Mouse (Mus musculus) brown adipose tissue, adult 24 weeks (tissue): Measurements from ENCODE around the gene Golim4. TPM values are rescaled to one million over a fixed set of nuclear protein-coding genes. Genes with fewer than 3 reads are reported as not detected.
A peak's percentile ranks its signal among the peaks of the same experiment; 100 is the strongest.
"Not testable (repeated sequence)": the region's sequence is repeated elsewhere in the genome, so short reads cannot be mapped to it uniquely, and the experiment has no call there.

ENCODE experiments used
- H3K27ac ChIP-seq: fragments of 200-500 bp; replicated peaks from 2 replicates; pipeline ENCODE4 v1.5.1; 2012; ENCODE audit warnings: low read depth, mild to moderate bottlenecking, low read length
- H3K4me1 ChIP-seq: fragments of 200-500 bp; 2 replicates; pipeline ENCODE4 v1.6.1; 2012; ENCODE audit warnings: low read length, mixed read lengths; ENCODE audit not compliant: control insufficient read depth, insufficient read depth, insufficient read length
- H3K4me3 ChIP-seq: fragments of 200-500 bp; 2 replicates; pipeline ENCODE4 v1.5.1; 2012; ENCODE audit warnings: low read depth, mild to moderate bottlenecking, low read length, moderate library complexity; ENCODE audit not compliant: insufficient read depth
- polyA plus RNA-seq: library from polyadenylated mRNA; stranded (reverse); fragments of >200 nt; gene quantifications from 2 replicates; pipeline ENCODE4 v1.2.4, GENCODE M21; 2012; ENCODE audit not compliant: missing spikeins, insufficient read depth, insufficient read length

Golim4 gene
- 34.6 and 35.9 TPM in 2 replicates for polyA plus RNA-seq

DNA sequence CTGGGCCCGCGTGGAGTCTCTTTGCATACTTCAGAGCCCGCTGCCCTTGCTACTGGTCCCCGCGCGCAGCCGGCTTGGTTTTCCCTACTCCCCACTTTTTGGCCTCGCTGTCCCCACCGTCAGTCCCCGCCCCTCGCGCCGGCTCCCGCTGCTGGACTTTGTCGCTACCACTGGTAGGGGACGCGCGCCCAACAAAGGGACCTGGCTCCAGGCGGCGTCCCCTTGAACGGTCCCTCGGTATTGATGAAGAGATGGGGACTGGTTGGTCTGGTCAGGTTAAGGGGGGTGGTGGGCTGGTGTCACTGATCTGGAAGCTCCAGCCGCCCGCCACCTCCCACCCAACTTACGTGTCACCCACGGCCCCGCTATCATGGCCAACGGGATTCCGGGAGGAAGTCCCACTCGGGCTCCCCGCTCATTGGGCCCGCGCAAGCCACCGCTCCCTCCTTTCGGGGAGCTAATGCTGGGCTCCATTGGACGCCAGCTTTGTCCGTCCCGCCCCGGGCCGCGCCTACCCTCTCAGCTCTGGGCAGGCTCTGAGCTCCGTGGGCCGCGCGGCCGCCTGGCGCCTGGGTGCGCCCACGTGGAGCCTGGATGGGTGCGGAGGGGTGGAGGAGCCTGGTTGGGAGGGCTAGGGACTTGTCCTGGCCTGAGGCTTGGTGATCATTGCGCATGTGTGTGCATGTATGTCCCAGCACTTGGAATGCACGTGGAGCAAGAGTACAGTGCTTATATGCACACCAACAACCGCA lies at the start of gene Golim4:
Golim4 (minus strand) TSS at position 399 of the 752 bp plus-strand sequence.
- Histone ChIP-seq H3K4me1 (peaks cover 11% of the 10 kb centered on the region; the same call in 1 of the 2 replicates), H3K4me3 (peak within 1 kb of the TSS; percentile 82), H3K27ac (peak within 1 kb of the TSS; percentile 67)

DNA sequence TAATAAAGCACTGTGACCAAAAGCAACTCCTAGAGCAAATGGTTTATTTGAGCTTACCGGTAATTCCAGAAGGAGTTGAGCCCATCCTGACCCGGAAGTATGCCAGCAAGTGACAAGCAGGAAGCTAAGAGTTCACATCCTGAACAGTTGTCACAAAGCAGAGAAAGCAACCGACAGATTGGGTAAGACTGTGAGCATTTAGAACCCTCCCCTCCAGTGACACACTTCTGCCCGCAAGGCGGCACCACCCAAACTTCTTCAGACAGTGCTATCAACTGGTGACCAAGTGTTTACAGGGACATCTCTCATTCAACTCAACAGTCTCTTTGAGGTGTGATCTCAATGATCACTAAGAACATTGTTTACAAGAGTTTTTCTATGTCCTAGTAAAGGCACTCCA lies 48.9 kb upstream of the Golim4 start:
- Histone ChIP-seq H3K4me1 (no peaks in the 10 kb centered on the region), H3K27ac (no peak overlapping the region), H3K4me3 (no peak overlapping the region)

DNA sequence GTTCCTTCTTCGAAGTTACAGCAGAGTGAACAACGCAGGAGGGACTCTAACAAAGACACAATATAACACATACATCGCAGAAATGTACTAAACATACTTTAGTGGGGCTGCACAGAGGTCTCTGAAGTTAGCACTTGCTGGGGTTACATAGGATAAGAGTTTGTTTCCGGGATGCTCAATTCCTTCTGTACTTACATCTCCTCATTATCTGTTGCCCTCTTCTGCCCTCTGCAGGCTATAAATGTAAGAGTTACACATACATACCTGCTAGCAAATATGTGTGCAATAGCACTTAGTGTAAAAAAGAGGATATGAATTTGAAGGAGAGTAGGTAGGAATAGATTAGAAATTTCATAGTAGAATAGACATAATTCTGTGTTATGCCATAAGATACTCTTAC lies 44.4 kb upstream of the Golim4 start:
- Histone ChIP-seq H3K4me1 (no peaks in the 10 kb centered on the region), H3K4me3 (no peak overlapping the region), H3K27ac (no peak overlapping the region)

DNA sequence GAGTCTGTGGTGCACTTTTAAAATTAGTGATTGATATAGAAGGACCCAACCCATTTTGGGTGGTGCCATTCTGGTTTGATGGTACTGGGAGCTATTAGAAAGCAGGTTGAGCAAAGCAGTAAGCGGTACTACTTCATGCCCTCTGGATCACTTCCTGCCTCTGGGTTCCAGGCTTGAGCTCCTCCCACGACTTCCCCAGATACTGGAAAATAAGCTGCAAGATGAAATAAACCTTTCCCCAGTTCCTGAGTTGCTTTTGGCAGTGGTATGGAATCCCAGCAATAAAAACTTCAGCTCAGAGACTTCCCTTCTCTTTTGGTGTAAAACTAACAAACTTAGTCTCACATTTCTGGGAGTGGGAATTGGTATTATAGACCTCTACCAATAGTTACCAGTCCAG lies 43.7 kb upstream of the Golim4 start:
- Histone ChIP-seq H3K27ac (no peak overlapping the region), H3K4me3 (no peak overlapping the region), H3K4me1 (no peaks in the 10 kb centered on the region)

DNA sequence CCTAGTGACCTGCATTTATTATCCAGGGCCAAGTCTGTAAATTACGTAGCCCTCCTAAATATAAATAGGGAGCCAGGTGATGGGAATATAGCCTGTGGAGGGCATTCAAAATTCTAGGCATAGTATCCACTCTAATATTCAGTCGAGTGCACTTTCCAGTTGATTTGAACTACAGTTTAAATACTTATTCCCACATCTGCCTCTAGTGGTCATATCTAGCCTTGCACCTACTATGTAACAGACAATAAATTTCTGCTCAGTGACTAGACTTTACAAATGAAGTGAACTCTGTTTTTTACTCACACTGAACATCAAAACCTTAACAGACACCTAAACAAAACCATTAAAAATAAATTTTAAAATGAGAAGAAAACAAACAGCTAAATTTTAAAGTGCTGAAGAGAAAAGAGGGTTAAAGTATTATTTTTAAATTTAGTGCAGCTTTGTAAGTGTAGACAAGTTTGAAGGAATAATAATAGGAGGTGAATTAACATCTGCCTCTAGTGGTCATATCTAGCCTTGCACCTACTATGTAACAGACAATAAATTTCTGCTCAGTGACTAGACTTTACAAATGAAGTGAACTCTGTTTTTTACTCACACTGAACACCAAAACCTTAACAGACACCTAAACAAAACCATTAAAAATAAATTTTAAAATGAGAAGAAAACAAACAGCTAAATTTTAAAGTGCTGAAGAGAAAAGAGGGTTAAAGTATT lies 24.4 kb upstream of the Golim4 start:
- not testable (repeated sequence) for H3K4me3 ChIP-seq, H3K4me1 ChIP-seq, H3K27ac ChIP-seq

DNA sequence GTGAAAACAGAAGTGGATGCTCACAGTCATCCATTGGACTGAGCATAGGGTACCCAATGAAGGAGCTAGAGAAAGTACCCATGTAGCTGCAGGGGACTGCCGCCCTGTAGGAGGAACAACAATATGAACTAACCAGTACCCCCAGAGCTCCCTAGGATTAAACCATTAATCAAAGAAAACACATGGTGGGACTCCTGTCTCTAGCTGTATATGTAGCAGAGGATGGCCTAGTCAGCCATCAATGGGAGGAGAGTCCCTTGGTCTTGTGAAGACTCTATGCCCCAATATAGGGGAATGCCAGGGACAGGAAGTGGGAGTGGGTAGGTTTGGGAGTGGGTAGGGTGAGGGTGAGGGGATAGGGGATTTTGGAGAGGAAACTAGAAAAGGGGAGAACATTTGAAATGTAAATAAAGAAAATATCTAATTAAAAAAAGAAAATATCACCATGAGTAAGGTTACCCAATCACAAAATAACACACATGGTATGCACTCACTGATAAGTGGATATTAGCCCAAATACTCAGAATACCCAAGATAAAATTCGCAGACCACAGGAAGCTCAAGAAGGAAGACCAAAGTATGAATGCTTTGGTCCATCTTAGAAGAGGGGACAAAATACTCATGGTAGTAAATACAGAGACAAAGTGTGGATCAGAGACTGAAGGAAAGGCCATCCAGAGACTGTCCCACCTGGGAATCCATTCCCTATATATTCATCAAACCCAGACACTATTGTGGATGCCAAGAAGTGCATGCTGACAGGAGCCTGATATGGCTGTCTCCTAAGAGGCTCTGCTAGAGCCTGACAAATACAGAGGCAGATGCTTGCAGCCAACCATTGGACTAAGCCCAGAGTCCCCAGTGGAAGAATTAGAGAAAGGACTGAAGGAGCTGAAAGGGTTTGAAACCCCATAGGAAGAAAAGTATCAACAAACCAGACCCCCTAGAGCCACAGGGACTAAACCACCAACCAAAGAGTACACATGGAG lies 6.3 kb upstream of the Golim4 start:
- H3K4me1 ChIP-seq, H3K4me3 ChIP-seq, H3K27ac ChIP-seq: not testable (repeated sequence)

DNA sequence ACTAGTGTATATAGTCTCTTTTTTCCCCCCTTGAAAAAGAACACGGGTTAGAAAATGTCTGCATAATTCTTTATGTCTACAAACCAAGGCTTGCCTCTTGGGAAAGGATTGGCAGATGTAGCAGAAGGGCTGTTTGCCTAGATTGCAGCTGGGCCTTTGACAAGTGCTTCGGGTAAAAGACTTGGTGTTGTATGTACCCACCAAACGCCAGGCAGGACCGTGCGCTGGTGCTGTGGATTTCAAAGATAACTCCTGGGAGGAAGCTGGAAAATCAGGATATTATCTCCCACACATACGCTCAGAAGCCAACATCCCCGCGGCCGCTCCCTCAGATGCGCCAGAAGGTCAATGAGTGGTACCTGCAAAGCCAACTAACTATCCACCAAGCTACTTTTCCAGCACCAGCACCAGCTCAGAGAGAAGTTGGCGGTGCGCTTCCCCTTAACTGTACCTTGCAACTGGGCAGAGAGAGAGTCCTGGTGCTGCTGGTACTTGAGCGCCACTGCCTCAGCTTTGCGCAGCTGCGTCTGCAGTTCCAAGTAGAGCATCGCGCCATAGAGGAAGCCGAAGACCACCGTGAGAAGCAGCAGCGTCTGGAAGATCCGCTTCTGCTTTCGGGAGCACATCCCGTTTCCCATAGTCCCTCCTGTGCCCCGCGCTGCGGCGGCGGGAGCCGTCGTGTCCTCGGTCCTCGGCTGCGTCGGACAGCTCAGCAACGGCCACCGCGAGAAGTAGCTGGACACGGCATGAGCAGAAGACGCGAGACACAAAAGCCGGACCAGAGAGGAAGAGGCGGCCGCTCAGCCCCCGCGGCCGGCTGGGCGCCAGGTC lies 873 bp downstream of the Golim4 start:
- Histone ChIP-seq H3K4me3 (peak overlapping the region; percentile 82), H3K4me1 (peaks cover 11% of the 10 kb centered on the region; the same call in 1 of the 2 replicates), H3K27ac (peak overlapping the region; percentile 67)

DNA sequence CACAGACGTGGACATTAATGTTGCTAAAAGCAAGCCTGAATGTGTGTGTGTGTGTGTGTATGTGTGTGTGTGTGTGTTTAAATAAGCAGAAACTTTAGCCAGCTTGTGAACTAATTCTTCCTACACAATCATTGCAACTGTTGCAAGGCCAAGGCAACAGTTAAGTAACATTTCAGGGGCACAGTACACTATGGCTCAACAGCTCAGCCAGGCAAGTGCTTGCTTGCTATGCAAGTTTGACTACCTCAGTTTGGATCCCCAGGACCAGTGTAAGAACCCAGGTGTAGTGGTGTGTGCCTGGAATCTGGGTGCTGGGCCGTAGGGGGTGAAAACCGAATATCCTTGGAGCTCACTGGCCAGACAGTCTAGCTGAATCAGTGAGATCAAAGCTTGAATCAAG lies 2.6 kb downstream of the Golim4 start:
- peaks cover 11% of the 10 kb centered on the region; the same call in 1 of the 2 replicates for H3K4me1 ChIP-seq
- 0 out of 2 replicates have a peak overlapping the region, but pooled peaks have one; percentile 11 for H3K4me3 ChIP-seq
- H3K27ac ChIP-seq, result no peak overlapping the region; the same call in 1 of the 2 replicates

DNA sequence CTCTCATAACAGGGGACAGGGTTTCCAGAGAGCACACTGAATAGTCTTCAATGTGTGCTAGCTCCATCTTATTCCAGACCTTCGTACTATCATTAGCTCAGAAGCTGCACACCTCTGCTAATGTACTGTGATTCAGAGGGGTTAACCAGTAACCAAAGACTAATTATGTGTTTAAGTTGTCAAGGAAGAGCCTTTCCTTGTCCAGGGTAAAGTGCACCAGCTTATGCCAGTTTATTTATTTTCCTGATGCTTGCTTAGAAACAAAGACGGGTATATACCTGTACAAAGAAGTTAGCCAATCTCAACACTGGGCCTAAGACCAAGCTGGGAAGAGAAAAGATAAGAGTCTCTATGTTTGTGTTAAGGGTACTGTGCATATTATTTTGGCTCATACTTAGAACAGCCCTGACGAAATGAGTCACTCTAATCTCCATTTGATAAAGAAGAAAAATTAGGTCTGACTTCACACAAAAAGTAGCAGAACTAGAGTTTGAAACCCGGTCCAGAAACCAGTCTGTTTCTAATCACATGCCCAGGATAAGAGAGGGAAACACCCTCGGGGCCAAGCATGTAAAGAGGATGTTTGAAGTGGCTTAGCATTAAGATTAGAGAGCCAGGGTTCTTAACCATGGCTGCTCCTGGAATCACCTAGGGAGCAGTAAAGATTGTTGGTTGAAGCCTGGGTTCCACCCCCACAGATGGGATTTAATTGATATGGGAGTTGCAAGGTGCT lies 4.3 kb downstream of the Golim4 start:
- Histone ChIP-seq H3K4me3 (no peak overlapping the region), H3K4me1 (peaks cover 11% of the 10 kb centered on the region; the same call in 1 of the 2 replicates)

DNA sequence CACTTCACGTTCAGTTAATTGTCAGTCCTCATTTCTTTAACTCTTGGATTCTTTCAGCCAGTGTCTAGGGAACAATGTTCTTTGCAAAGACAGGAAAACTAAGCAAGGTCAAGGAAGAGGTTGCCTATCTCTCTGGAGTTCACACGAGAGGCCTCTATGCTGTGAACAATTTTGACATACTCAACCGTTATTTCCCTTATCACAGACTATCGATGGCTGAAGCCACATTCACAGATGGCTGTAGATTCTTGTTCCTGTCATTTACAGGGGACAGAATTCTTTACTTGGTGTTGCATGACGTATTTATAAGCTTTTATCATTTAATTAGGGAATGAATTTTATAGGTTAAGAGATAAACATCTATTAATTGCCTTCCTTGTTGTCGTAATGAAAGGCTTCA lies 5.9 kb downstream of the Golim4 start:
- no peak overlapping the region for H3K4me3 ChIP-seq
- H3K27ac ChIP-seq, result no peak overlapping the region
- peaks cover 11% of the 10 kb centered on the region; the same call in 1 of the 2 replicates for H3K4me1 ChIP-seq

More for the DNA sequence above, 4.3 kb downstream of the Golim4 start:
- no peak overlapping the region for H3K27ac ChIP-seq

DNA sequence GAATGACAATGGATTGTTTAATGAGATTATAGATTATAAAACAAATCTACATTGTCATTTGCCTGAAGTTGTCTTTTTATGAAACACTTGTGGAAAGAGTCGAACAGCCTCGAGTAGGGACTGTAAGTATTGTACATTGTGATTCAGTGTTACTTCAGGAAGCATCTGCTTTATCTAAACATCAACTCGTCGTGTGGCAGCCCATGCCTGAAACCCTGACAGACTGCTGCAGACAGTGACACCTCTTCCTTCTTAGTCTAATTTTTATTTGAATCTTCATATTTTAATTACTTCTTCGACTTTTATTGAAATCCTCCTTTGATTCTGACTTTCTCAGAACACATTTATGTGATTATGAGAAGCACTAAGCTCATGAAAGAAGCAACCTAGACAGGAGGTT lies 7.4 kb downstream of the Golim4 start:
- Histone ChIP-seq H3K4me1 (peaks cover 7% of the 10 kb centered on the region; the same call in 1 of the 2 replicates), H3K4me3 (no peak overlapping the region), H3K27ac (no peak overlapping the region)

DNA sequence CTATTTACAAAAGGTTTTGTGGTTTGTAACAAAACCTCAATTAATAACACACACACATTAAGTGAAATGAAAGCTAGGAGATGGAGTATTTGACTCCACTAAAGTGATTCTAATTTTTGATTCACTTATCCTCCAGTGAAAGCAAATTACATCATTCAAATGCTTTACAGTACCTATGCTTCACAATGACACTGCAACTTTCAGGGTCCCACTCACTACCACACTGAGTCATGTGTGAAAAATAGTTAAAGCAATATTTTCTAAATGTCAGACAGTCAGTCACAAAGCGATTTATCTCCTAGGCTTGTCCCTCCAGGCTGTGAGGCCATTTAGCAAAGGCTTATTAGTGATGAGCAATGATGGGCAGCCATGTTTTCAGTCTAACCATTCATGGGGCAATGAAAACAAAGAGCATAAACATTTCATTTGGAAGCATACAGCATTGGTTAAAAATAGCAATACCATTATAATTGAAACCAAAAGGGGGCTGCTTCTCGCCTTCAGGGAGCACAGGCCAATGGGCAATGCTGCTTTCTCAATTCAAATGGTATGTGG lies 8.1 kb downstream of the Golim4 start:
- Histone ChIP-seq H3K27ac (no peak overlapping the region), H3K4me3 (no peak overlapping the region), H3K4me1 (peaks cover 5% of the 10 kb centered on the region; the same call in 1 of the 2 replicates)

DNA sequence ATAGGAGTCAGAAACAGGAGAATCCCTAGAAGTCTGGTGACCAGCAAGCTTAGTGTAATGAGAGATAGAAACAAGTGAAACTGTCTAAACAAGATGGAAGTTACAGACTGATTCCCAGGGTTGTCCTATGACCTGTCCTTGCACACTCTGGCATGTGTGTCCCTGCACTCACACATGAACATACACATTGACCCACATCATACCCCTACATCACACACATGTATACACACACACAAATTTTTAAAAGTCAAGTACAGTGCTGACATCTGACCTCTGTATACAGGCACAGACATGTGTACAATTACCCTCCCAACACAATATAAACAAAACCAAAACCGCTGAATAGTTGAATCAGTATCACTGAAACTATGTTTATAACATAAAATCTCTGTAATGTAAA lies 8.7 kb downstream of the Golim4 start:
- no peak overlapping the region for H3K4me3 ChIP-seq
- H3K27ac ChIP-seq, result no peak overlapping the region
- H3K4me1 ChIP-seq, result peaks cover 4% of the 10 kb centered on the region
